Mouse (Mus musculus): ENCODE results near the gene 1700016K19Rik.
A peak's percentile ranks its signal among the peaks of the same experiment; 100 is the strongest.
"Not testable (repeated sequence)": the region's sequence is repeated elsewhere in the genome, so short reads cannot be mapped to it uniquely, and the experiment has no call there.

Gene 1700016K19Rik

DNA sequence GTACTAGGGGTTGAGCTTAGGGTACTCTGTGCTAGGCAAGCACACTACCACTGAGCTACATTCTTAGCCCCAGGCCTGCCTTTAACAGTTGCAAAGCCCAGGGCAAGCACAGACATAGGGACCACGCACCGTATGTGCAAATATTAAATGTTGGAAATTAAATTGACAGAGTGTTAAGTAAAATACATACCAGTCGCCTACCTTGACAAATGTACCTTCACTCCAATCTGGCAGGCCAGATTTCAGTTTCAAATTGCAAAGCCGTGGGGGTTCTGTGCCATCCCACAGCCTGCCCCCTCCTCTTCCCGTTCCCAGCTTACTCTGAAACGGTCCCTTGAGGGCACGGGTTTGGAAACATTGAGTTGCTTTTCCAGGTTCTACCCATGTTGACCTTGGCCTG, 13.8 kb upstream of the 1700016K19Rik start:
- DNase-seq: no peak

DNA sequence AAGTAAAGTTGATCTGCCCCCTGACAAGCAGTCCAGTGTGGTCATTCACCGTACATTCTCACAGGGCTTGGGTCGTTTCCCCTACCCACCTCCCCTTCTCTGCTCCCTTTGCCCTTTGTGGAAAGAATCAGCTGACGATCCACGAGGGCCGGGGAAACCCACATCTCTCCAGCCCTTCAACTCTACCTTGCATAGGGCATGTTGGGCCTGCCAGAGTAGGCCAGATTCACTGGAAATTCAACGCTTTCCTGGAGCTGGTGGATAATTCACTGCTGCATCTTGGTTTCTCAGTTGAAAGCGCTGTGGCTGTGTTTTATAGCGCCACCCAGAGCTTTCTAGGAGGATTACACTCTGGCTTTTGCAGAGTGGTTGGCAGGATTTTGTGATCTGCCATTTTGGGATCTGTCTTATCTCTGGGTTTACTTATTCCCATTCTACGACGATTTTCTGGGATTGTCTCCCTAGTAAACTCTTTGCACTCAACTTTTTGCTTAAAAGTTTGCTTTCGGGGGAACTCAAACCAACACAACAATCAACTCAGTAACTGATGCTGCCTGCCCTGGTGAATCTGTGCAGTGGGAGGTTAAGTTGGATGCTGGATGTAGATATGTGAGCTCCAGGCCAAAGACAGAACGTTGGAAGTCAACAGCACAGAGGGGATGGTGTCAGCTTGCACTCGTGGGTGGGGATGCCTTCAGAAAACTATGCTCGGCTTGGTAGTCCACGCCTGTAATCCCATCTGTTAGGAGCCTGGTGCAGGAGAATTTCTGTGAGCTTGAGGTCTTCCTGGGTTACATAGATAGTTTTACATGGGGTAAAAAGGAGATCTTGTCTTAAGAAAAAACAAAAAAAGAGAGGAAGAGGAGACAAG, 8.5 kb upstream of the 1700016K19Rik start:
- no peak for DNase-seq

DNA sequence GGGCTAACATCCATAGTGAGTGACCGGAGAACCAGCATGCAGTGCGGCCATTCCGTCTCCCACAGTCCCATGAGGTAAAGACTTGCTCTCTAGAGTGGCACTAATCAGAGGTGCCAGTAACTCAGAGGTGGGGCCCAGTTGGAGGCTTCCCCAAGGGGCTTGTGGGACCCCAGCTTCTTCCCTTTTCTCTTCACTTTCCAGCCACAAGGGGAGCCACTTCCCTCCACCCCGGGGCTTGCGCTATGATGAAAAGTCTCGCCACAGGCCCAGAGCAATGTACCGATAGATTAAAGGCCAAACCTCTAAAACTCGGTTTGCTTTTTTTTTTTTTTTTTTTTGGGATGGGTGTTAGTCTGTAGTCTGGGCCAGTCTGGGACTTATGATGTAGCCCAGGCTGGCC, 7.8 kb upstream of the 1700016K19Rik start:
- DNase-seq: no peak

DNA sequence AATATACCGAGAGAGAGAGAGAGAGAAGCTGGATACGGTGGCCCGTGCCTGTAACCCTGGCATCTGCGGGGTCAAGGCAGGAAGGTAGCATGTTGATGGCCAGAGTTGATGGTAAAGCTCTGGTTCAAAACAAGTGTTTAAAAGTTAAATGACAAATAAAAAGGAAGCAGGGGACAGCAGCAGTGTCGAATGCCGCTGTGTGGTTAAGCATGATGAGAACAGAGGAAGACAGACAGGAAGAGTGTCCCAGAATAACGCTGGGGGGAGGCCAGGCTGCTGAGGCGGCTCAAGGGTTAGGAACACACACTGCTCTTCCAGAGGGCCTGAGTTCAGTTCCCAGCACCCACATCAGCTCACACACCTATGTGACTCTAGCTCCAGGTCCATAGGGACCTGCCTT, 7.2 kb upstream of the 1700016K19Rik start:
- no peak for DNase-seq

DNA sequence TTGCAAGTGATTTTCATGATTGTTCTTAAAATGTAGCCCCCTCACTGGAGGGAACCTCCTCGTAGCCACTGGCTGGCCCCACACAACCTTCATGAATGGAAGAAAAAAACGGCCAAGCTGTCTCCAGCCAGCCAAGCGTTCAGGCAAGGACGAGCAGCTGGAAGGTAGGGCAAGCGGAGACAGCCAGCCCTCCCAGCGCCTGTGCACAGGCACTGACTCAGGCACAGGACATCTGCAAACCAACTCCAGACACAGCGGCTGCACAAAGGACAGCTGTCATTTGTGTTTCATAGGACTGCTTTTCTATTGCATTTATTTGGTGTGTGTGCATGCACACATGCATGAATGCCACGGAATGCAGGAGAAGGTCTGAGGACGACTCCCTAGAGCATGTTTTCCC, 5.4 kb upstream of the 1700016K19Rik start:
- DNase-seq: no peak

DNA sequence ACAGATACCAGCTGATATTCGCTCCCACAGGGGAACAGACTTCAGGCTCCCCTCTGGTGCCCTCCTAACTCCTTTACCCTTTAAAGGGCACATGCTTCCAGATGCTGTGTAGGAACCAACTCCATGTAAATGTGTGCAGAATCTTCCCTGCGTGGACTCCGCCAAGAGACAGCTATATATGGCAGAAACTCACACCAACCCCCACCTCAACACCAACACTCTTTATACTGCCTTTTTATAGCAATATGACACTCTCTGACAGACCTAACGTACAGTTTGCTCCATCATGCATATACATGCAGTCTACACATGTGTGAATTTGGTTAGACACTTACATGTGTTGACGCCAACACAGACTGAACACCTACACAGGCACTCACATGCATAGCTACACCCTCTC, 989 bp downstream of the 1700016K19Rik start:
- DNase-seq: no peak

DNA sequence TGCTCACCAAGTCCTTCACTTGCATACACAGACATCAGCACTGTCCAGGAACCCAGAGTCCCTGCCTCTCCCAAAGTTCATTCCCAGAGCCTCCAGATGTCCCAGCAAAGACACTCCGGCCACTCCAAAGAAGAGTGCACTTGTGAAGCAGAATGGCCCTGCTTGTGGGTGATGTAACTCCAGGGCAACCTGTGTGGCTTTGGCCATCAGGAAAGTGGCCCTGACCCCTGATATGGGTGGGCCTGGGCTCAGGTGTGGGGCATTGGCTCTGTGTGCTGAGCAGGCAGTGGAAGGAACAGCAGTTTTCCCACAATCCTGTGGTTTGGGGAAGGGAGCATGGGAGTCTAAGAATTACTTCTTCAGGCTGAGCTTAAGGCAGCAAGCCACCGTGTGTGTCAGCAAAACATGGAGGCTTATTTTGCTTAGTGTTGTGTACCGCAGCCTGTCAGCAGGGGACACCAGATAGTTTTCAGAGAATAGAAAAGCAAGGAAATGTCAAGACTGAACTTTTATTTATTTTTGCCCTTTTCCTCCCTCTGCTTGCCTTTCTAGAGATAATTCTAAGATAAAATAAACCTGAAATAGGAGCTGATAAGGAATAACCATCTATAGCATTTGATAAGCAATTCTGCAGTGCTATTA, 1.6 kb downstream of the 1700016K19Rik start:
- no peak for DNase-seq

DNA sequence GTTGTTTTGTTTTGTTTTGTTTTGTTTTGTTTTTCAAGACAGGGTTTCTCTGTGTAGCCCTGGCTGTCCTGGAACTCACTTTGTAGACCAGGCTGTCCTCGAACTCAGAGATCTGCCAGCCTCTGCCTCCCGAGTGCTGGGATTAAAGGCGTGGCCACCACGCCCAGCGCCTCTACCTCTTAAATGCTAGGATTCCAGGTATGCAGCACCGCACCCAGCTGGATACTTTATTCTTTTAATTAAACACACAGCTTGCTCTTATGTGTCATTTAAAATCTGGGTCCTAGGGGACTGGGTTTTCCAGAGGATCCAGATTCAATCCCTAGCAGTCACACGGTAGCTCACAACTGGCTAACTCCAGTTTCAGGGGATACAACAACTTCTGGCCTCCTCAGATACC, 4.6 kb downstream of the 1700016K19Rik start:
- DNase-seq: not testable (repeated sequence)

DNA sequence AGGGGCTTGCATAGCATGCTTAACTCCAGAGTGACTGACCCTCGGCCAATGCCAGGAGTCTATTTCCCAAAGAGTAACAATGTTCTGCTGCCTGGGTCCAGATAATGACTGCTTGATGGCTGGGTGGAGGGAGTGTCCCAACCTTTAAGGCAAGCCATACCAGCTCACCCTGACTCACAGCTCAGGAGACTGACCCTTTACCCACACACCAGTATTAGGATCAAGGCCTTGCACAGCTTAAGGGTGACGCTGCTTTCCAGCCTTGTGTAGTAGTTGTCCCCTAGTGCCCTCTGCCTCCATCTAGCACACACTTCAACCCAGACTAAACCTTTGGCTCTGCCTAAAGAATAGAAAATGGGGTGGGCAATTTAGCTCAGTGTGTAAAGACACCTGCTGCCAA, 8.4 kb downstream of the 1700016K19Rik start:
- no peak for DNase-seq

DNA sequence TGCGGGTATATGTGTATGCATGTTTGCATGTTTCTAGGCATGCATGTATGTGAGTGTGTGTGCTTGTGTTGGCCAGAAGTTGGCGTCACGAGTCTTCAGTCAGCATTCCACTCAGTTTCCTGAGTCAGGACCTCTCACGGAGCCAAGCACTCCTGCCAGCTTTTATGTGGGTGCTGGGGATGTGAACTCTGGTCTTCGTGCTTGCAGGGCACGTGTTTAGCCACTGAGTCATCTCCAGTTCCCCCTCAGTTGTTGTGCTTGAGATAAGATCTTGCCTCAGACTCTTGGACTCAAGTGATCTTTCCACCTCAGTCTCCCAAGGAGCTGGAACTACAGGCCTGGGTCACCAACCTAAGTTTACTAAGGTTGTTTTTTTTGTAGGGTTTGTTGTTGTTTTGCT, 9.4 kb downstream of the 1700016K19Rik start:
- no peak for DNase-seq

DNA sequence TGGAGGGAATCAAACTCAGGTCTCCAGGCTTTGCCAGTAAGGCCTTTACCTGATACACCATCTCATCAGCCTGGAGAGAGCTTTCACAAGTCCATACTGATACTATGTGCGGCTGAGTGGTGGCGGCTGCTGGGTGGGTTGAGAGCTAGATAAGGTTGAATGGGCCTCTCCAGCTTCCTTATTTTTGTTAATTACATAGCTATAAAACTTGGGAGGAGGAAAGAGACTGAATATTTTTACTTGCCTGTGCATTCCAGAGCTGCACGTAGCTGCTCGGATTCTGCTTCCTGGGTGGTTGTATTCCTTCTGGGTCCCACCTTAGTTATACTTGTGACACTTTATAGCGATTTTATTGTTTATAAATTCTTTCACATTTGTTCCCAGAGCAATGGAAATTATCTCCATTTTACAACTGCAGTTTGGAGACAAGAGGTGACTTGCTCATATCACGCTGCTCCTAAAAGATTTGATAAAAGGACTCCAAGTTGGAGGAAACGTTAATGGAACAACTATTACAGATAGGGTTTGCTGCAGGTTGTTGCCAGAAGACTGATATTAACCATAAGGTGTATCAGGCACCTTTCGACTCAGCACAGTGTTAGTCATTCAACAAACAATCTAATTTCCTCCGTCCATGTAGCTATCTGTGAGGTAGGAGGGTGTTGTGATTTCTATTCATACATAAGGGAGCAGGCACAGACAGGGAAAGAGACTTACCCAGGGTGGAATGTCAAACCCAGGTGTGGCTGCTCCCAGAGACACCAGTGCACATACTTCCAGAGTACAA, 11.3 kb downstream of the 1700016K19Rik start:
- no peak for DNase-seq

DNA sequence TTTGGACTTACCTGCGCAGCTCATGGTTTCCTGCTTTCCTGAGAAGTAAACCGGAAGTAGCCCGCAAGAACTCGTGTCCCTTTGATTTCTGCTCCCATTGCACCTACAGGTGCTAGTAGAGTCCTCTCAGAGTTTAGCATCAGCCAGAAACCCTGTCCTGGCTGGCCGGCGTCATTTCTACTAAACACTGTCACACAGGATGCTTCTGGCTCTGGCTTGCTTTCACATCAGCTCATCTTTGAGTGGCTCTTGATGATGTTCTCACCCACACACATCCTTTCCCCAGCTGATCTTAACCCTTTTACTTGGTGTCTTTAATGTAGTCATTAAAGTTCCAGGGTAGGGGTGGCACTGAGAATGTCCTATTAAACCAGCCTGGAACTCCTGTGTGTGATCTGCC, 15.5 kb downstream of the 1700016K19Rik start:
- no peak for DNase-seq

DNA sequence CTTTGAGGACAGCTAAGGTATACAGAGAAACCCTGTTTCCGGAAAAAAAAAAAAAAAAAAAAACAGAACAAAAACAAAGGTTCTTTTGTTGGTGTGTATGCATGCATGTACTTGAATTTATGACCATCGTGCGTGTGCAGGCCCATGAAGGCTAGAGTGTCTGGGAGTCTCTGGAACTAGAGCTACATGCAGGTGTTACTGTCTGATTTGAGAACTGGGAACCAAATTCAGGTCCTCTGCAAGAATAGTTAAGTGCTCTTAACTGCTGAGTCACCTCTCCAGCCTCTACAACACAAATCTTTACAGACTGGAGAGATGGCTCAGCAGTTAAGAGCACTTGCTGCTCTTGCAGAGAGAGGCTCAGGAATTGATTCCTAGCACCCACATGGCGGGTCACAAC, 16.1 kb downstream of the 1700016K19Rik start:
- no peak for DNase-seq

DNA sequence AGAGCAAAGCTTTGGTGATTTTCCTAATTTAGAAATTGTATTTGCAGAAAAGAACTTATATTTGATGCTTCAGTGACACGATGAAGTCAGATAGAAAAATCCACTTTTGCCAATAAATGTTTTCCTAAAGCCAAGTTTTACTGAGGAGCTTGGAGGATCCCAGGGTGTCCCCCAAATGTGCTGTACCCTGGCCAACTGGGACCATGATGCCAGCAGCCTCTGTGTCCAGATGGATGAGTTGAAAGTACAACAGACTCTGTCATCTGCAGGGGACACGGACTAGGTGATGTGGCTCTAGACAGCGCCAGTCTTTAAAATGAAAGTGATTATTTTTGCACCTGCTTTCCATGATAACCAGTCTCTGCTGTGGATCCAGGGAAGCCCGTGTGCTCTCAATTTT, 20.2 kb downstream of the 1700016K19Rik start:
- no peak for DNase-seq

DNA sequence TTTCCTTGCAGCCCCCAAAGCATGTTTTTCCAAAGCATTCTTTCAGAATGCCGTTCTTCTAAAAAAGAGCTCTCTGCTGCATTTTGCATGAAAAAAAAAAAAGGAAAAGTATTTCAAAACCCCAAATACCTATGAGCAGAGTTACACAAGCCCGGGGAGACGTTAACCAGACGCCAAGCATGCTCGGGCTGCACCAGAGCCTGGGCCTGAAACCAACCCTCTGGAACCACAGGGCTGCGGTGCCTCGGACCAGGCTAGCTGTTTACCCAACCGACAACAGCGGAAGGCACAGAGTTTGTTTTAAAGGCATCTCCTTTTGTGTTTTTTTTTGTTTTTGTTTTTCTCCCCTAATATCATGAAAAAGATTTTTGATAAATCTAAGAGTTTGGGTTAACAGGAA, 21.2 kb downstream of the 1700016K19Rik start:
- DNase-seq: no peak

DNA sequence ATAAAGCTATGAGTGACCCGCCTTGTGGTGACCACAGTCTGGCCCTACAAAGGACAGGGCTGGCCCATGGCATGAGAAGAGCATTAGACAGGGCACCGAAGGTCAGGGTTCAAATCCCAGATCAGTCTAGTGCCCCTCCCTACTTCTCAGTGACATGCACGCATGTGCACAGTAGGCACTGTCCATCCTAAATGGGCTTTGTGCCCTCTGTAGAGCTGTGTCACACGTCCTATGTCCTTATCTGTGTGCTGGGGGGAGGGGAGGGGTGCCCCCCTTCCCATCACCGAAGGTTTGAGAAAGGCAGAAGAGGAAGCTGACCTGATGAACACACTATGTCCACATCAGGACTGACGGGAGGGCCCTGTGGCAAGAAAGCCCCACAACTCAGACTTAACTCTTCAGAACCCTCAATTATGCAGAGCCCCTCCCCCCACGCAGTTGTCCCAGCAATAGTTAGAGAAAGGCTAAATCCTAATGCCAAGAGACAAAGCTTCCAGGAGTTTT, 25.4 kb downstream of the 1700016K19Rik start:
- DNase-seq: peak; percentile 91

DNA sequence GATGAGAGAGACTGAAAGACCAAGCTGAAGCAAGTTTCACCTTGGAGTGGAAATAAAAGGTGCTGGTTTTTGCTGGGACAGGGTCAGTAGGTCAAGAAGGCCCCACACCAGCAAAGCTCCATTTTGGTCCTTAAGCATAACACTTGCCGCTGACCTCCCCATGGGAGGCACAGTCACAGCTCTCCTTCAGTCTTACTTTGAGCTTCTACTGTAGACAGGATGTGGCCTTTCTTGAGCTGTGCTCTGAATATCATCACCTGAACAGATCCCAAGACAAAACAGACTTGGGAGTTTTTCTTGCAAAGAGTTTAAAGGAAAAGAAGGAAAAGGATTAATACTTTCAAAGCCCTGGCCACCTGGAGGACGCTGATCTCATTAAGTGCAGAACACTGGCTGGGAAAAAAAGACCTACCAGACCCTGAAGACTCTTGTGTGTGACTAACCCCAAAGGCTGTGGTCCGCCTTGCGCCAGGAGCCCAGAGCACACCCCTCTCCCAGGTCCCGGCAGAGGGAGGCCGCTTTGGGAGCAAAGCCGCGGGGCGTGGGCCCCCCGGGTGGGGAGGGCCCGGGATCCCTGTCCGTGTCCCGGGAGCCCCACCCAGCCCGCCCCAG, 26.9 kb downstream of the 1700016K19Rik start:
- no peak for DNase-seq

DNA sequence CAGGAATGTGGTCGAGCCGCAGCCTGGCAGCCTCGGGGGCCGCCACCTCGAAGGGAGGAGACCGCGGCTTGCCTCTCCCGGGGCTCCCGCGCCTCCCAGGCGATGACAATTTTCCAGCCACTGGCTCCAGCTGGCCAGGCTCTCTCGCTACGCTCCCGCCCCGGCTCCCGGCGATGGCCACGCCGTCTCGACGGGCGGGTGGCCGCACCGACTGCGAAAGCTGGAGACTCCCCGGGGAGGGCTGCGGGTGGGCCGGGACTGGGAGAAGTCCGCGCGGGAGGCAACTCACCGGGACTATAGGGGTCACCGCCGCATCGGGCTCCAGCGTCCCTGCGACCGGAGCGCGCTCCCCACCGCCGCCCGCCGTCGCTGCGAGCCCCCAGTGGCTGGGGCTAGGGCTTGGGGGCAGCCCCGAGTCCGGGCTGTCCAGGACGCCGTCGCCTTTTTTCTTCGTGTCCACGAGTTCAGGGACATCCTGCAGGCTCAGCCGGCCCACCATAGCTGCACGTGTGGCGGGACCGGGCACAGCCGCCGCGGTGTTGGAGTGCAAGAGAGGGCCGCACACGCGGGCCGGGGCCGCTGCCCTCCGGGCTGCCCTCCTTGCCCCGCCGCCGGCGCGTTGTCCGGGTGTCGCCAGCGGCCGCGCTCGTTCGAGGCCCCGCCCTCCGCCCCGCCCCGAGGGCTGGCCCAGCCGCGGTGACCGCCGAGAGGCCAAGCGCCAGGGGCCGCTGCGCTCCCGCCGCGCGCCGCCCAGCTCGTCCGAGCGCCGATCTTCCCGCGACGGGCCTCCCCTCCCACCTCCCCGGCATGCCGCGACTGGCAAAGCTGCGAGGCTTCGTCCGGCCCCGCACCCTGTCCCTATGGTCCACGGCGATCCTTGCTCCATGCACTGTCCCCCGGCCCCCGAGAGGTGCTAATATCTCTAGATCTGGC, 27.7 kb downstream of the 1700016K19Rik start, which contains the start of gene Rflnb:
Gene Rflnb (minus strand): TSS at position 644 of the 933 bp plus-strand sequence.
- peak; percentile 99 for DNase-seq

DNA sequence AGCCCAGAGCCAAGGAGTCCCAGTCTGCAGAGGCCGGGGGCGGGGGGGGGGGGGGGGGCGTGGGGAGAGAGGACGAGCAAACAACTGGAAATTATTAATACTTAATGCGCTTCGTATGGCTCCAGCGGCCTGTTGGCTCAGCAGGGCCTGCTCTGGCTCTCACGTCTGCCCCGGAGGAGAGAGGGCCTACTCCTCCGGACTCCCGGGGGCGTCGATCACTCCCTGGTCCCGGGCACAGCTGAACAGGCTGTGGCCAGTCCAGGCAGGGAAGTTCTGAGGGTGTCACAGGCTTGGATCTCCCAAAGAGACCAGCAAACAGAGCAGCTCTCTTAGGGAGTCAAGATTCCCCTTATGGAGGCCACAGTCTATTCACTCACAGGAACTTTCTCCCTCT, 28.4 kb downstream of the 1700016K19Rik start:
- DNase-seq: no peak

DNA sequence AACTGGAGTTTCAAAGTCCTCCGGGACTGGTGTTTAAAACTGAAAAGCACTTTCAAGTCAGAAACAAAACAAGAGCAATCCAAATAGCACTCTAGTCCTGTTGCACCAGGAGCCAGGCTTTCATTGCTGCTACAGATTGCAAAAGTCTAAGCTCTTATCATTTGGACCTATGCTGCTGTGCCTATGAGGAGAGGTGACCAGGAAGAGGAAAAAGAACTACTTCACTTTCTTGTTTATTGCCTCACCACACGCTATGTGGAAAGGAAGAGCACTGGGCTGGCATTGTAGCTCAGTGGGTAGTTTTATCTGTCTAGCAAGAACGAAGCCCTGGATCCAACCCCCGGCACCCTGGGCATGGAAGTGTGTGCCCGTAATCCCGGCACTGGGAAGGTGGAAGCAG, 33.6 kb downstream of the 1700016K19Rik start:
- DNase-seq: no peak

DNA sequence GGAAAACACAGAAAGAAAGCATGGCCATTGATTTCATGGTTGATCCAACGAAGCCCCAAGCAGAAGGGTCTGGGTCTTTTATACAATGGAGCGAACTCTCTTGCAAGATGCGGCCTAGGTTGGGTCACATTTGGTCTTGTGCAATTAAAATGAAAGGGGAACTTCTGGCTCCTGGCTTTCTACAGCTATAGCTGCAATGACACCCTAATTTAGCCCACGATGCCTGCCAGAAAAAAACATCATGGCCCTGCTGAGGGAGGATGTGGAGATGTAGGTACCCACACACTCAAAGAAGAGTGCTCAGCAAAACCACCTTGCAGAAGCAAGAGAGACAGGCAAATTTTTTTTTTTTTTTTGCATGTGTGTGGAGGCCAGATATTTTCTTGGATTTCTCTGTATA, 34.1 kb downstream of the 1700016K19Rik start:
- DNase-seq: no peak

DNA sequence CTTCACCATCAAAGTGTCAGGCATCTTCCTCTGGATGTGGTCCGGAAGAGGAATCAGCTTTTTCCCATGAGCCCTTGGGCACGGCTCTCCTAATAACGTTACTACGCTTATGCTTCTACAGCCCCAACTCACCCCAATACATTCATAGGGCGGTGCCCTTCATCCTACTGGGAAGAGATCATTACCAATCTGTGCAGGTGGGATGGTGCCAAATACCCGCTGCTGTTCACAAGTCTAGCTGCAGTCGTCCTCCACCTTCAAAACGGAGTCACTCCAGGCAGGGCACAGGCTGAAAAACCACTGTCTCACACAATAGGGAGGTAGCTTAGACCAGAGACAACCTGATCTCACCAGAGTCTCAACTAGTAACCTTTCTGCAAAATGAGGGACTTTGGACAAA, 35.5 kb downstream of the 1700016K19Rik start:
- DNase-seq: no peak
